Mouse (Mus musculus) midbrain, postnatal 0 days (tissue): ENCODE data around the gene Oas1a. TPM values are rescaled to one million over a fixed set of nuclear protein-coding genes. Genes with fewer than 3 reads are reported as not detected.

ENCODE experiments used
- ATAC-seq: fragments of 200-750 bp; cut with Nextera tagmentation; 2 replicates; pipeline ENCODE4 v1.8.0; 2017; ENCODE audit warnings: moderate number of reproducible peaks, mild to moderate bottlenecking, moderate TSS enrichment, moderate library complexity; ENCODE audit not compliant: low FRiP score
- DNase-seq: peaks from one replicate; pipeline ENCODE4 v3.0.0-alpha.2; 2015; ENCODE audit warnings: low spot score
- H3K27ac ChIP-seq: fragments of 300-500 bp; sonication (generic); 2 replicates; pipeline ENCODE4 v1.5.1; 2014; ENCODE audit warnings: low read depth, mild to moderate bottlenecking, low read length, mixed read lengths
- H3K27me3 ChIP-seq: fragments of 300-500 bp; sonication (generic); 2 replicates; pipeline ENCODE4 v1.6.1; 2014; ENCODE audit warnings: low read length, control low read depth, mixed read lengths; ENCODE audit not compliant: insufficient read depth
- H3K36me3 ChIP-seq: fragments of 300-500 bp; sonication (generic); 2 replicates; pipeline ENCODE4 v1.6.1; 2014; ENCODE audit warnings: low read length, control low read depth, mixed read lengths; ENCODE audit not compliant: insufficient read depth
- H3K4me1 ChIP-seq: fragments of 300-500 bp; sonication (generic); 2 replicates; pipeline ENCODE4 v1.6.1; 2014; ENCODE audit warnings: mild to moderate bottlenecking, control low read depth, antibody characterized with exemption, low read length, mixed read lengths; ENCODE audit not compliant: insufficient read depth
- H3K4me2 ChIP-seq: fragments of 300-500 bp; sonication (generic); 2 replicates; pipeline ENCODE4 v1.6.1; 2014; ENCODE audit warnings: low read depth, mild to moderate bottlenecking, low read length, mixed read lengths; ENCODE audit not compliant: poor library complexity, severe bottlenecking
- H3K4me3 ChIP-seq: fragments of 300-500 bp; sonication (generic); 2 replicates; pipeline ENCODE4 v1.5.1; 2014; ENCODE audit warnings: low read depth, mild to moderate bottlenecking, low read length, moderate library complexity
- H3K9ac ChIP-seq: fragments of 300-500 bp; sonication (generic); replicated peaks from 2 replicates; pipeline ENCODE4 v1.6.1; 2014; ENCODE audit warnings: mild to moderate bottlenecking, low read length, moderate library complexity, mixed read lengths; ENCODE audit not compliant: poor library complexity, severe bottlenecking
- H3K9me3 ChIP-seq: fragments of 300-500 bp; sonication (generic); 2 replicates; pipeline ENCODE4 v1.6.1; 2016; ENCODE audit warnings: low read length, control low read depth
- CTCF ChIP-seq: IDR thresholded peaks from 2 replicates; pipeline ENCODE4 v1.5.1; 2016; ENCODE audit warnings: antibody characterized with exemption, mild to moderate bottlenecking
- WGBS: fragments of 180-500 bp; shearing (Covaris S2); extraction: QIAGEN DNeasy Blood & Tissue Kit; methylation state at CpG from one replicate; pipeline ENCODE4 v1.1.7; 2014; 5-methylcytosine and 5-hydroxymethylcytosine counted together
- microRNA-seq: library from miRNA; unstranded; fragments of <30 nt; microRNA quantifications from one replicate; pipeline ENCODE4, GENCODE M21; 2016; ENCODE audit warnings: borderline number of aligned reads
- polyA plus RNA-seq: library from polyadenylated mRNA; unstranded; fragments of >200 nt; fragmentation: Nextera tagmentation; extraction: Ambion mirVana; gene quantifications from 2 replicates; pipeline ENCODE4 v1.2.1, GENCODE M21; 2015
- total RNA-seq: library from RNA; depleted of rRNA; stranded (reverse); fragments of >200 nt; gene quantifications from 2 replicates; pipeline ENCODE4 v1.2.3, GENCODE M21; 2014; rRNA removed

Gene Oas1a
- total and polyA plus RNA-seq, 2 experiments from 2014 or later, result 1.6 to 1.8 TPM

DNA sequence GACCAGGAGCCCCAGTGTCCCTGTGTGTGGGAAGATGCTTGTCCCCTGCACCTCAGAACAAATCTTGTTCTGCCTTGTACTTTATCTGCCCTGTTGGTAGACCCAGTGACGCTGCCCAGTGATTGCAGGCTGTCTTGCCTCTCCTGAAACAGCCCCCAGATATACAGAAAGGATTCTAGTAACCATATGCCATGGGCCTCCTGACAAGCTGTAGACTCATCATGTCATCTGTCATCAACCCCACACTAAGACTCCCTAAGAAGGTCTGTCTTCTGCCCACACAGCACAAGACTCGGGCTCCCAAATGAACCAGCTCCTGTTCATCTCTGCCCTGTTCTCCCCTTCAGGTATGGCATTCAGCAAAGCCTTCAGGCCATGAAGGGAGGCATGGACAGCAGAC is 48.1 kb downstream of the Oas1a start:
- H3K4me1 ChIP-seq, result no peaks in the 10 kb centered on the region
- peaks cover 3% of the 10 kb centered on the region; the same call in 1 of the 2 replicates for H3K9me3 ChIP-seq
- H3K27ac ChIP-seq, result no peak overlapping the region
- no peak for DNase-seq
- no peak overlapping the region for H3K4me2 ChIP-seq
- no peak for ATAC-seq
- no peaks in the 10 kb centered on the region for H3K36me3 ChIP-seq
- 71% methylated on average over 2 of the region's 2 CpGs for WGBS
- no peak overlapping the region for H3K4me3 ChIP-seq
- no peak overlapping the region for H3K9ac ChIP-seq
- no peaks in the 10 kb centered on the region for H3K27me3 ChIP-seq
- no peak for TF ChIP-seq CTCF

GRCm38 (mm10) chr5:120849601-120850136 is 57.7 kb downstream of the Oas1a start:
- no peak overlapping the region for H3K4me2 ChIP-seq
- H3K36me3 ChIP-seq, result no peaks in the 10 kb centered on the region
- WGBS, result 63% methylated on average over 3 of the region's 3 CpGs
- DNase-seq (peak; percentile 23), ATAC-seq (no peak)
- H3K27me3 ChIP-seq, result no peaks in the 10 kb centered on the region
- no peaks in the 10 kb centered on the region for H3K4me1 ChIP-seq
- H3K27ac ChIP-seq, result no peak overlapping the region
- no peak overlapping the region for H3K9ac ChIP-seq
- TF ChIP-seq CTCF, result peak; percentile 68
- H3K4me3 ChIP-seq, result no peak overlapping the region
- peaks cover 6% of the 10 kb centered on the region; the same call in 1 of the 2 replicates for H3K9me3 ChIP-seq

- H3K27ac ChIP-seq, result no peak within 1 kb of the TSS
- no peak within 1 kb of the TSS for H3K4me3 ChIP-seq
- DNase-seq, result no peak
- no peaks in the 10 kb centered on the region for H3K36me3 ChIP-seq
- H3K4me1 ChIP-seq, result no peaks in the 10 kb centered on the region
- no peaks in the 10 kb centered on the region for H3K9me3 ChIP-seq
- H3K4me2 ChIP-seq, result no peak within 1 kb of the TSS
- H3K9ac ChIP-seq, result no peak within 1 kb of the TSS
- H3K27me3 ChIP-seq, result no peaks in the 10 kb centered on the region
- 78% methylated on average over 4 of the region's 4 CpGs for WGBS
- no peak for TF ChIP-seq CTCF
- ATAC-seq, result no peak
These were observed 60.3 kb downstream of the Oas1a start, which contains the start of gene Oas1f for GRCm38 (mm10) chr5:120847067-120847466. Oas1f (plus strand) TSS chr5:120847367.

Small RNA genes within 50 kb of the gene (microRNA-seq; reads per million reads assigned to microRNA genes)
- not detected for gene Gm22907

Other genes starting within 250 kb of the Oas1a start
- gene Dtx1, start 195.6 kb downstream of the Oas1a start, total RNA-seq, result 240 and 242 TPM in 2 replicates
- gene Dtx1, start 195.6 kb downstream of the Oas1a start, polyA plus RNA-seq, result 63.0 and 67.9 TPM in 2 replicates
- gene Oas2, start 157.7 kb downstream of the Oas1a start, total RNA-seq, result 0.27 and 1.4 TPM in 2 replicates
- gene Oas2, start 157.7 kb downstream of the Oas1a start, polyA plus RNA-seq, result 0.31 and 0.37 TPM in 2 replicates
- 0.80 and 1.3 TPM in 2 replicates for gene Oas3, start 129.9 kb downstream of the Oas1a start, total RNA-seq
- gene Oas3, start 129.9 kb downstream of the Oas1a start, polyA plus RNA-seq, result 0.54 and 0.57 TPM in 2 replicates
- 0.28 and 1.0 TPM in 2 replicates for gene Oas1e, start 112.0 kb downstream of the Oas1a start, total RNA-seq
- gene Oas1e, start 112.0 kb downstream of the Oas1a start, polyA plus RNA-seq, result 0.49 and 0.68 TPM in 2 replicates
- gene Oas1c, start 95.0 kb downstream of the Oas1a start, total RNA-seq, result 0.71 and 0.99 TPM in 2 replicates
- gene Oas1c, start 95.0 kb downstream of the Oas1a start, polyA plus RNA-seq, result 0.59 and 0.62 TPM in 2 replicates
- gene Oas1f, start 60.2 kb downstream of the Oas1a start, total RNA-seq, result not detected in 2 replicates
- not detected in 2 replicates for gene Oas1f, start 60.2 kb downstream of the Oas1a start, polyA plus RNA-seq
- not detected in 2 replicates for gene Oas1h, start 46.1 kb downstream of the Oas1a start, total RNA-seq
- not detected in 2 replicates for gene Oas1h, start 46.1 kb downstream of the Oas1a start, polyA plus RNA-seq
- 0.52 and 1.2 TPM in 2 replicates for gene Oas1g, start 19.9 kb downstream of the Oas1a start, total RNA-seq
- 0.26 and 0.28 TPM in 2 replicates for gene Oas1g, start 19.9 kb downstream of the Oas1a start, polyA plus RNA-seq
- 0.22 TPM in 1 of 2 replicates, not detected in the other for gene Oas1d, start 7.0 kb upstream of the Oas1a start, total RNA-seq
- gene Oas1d, start 7.0 kb upstream of the Oas1a start, polyA plus RNA-seq, result 0.39 and 0.78 TPM in 2 replicates
- 43.6 and 44.6 TPM in 2 replicates for gene Rph3a, start 102.6 kb upstream of the Oas1a start, total RNA-seq
- gene Rph3a, start 102.6 kb upstream of the Oas1a start, polyA plus RNA-seq, result 33.3 and 35.5 TPM in 2 replicates